Mouse (Mus musculus): ENCODE results near the gene Trmo. TPM values are rescaled to one million over a fixed set of nuclear protein-coding genes. Genes with fewer than 3 reads are reported as not detected.
A peak's percentile ranks its signal among the peaks of the same experiment; 100 is the strongest.

Trmo gene
- polyA plus RNA-seq, 1 experiment from 2014 or later, result 8.2 TPM

DNA sequence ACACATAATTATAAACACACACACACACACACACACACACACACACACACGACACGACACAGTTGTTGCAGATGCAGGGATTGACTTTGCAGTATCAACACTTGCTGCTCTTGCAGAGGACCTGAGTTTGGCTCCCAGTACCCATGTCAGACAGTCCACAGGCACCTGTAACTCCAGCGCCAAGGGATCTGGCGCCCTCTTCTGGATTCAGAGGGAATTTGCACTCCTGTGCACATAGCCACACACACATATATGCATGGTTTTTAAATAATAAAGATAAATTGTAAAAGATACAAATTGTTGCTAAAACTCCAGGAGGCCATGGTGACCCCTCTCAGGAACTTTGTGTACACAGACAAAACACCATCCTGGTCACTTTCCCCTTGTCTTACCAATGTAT is 20.2 kb downstream of the Trmo start:
- no peak overlapping the region for H3K9ac ChIP-seq
- H3K4me3 ChIP-seq, result no peak overlapping the region
- H3K27me3 ChIP-seq, result peaks cover 10% of the 10 kb centered on the region; the same call in 1 of the 2 replicates
- peaks cover 4% of the 10 kb centered on the region; the same call in 1 of the 2 replicates for H3K9me3 ChIP-seq
- H3K27ac ChIP-seq, result no peak overlapping the region
- H3K36me3 ChIP-seq, result no peaks in the 10 kb centered on the region
- no peak for ATAC-seq (ENCODE audit: insufficient number of reproducible peaks, insufficient read depth, low FRiP score, low TSS enrichment)
- peaks cover 10% of the 10 kb centered on the region for H3K4me1 ChIP-seq
- H3K4me2 ChIP-seq (replicated peaks), result no peak overlapping the region
- WGBS, result 65% methylated on average over 4 of the region's 4 CpGs

DNA sequence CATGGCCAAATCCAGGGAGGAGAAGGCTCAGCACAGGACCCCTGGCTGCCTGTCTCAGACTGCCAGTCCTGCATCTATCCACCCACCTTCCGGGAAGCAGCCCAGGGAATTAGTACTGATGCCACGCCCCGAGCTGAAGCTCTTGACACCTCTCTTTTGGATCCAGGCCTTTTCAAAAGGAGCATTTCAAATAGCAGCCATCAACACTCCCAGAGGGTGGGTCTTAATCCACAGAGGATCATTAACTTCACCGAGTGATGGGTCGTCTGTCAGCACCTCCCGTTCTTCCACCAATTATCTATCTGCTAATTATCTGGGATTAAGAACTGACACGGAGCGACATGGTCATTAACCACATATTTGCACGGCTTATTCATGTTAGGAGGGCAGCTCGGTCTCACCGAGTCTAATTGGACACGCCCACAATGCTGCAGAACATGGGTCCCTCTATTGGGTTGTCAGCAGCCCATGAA is 21.7 kb downstream of the Trmo start:
- WGBS, result 18% methylated on average over 12 of the region's 12 CpGs
- H3K9me3 ChIP-seq, result peaks cover 4% of the 10 kb centered on the region; the same call in 1 of the 2 replicates
- no peak overlapping the region for H3K4me2 ChIP-seq (replicated peaks)
- H3K4me1 ChIP-seq, result peaks cover 10% of the 10 kb centered on the region
- ATAC-seq (ENCODE audit: insufficient number of reproducible peaks, insufficient read depth, low FRiP score, low TSS enrichment), result no peak
- H3K4me3 ChIP-seq, result no peak overlapping the region
- no peak overlapping the region for H3K9ac ChIP-seq
- H3K27ac ChIP-seq, result no peak overlapping the region
- H3K36me3 ChIP-seq, result no peaks in the 10 kb centered on the region
- H3K27me3 ChIP-seq, result peaks cover 10% of the 10 kb centered on the region; the same call in 1 of the 2 replicates

DNA sequence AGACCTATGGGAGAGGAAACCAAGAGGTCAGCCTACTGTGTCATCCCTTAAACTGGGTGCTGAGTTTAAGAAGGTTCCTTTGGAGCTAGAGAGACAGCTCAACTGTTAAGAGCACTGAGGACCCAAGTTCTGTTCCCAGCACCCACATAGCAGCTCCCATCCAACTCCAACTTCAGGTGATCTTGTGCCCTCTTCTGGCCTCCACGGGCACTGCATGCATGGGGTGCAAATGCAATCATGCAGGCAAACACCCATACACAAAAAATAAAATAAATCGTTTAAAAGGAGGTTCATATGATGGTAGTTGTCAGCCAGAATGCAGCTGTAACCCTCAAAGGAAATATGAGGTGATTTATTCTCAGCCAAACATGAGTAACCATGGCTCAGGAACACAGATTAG is 24.9 kb downstream of the Trmo start:
- no peak for ATAC-seq (ENCODE audit: insufficient number of reproducible peaks, insufficient read depth, low FRiP score, low TSS enrichment)
- no peak overlapping the region for H3K9ac ChIP-seq
- peaks cover 5% of the 10 kb centered on the region; the same call in 1 of the 2 replicates for H3K27me3 ChIP-seq
- H3K36me3 ChIP-seq, result no peaks in the 10 kb centered on the region
- WGBS, result 85% methylated on average over 2 of the region's 2 CpGs
- no peak overlapping the region for H3K27ac ChIP-seq
- H3K9me3 ChIP-seq, result peaks cover 4% of the 10 kb centered on the region; the same call in 1 of the 2 replicates
- no peaks in the 10 kb centered on the region for H3K4me1 ChIP-seq
- H3K4me3 ChIP-seq, result no peak overlapping the region
- no peak overlapping the region for H3K4me2 ChIP-seq (replicated peaks)

- no peaks in the 10 kb centered on the region for H3K4me1 ChIP-seq
- H3K27me3 ChIP-seq, result no peaks in the 10 kb centered on the region; the same call in none of the 2 replicates
- H3K27ac ChIP-seq, result no peak overlapping the region
- H3K9me3 ChIP-seq, result 0 out of 2 replicates have a peak, but pooled peaks cover 4% of the 10 kb centered on the region
- H3K36me3 ChIP-seq, result no peaks in the 10 kb centered on the region
- no peak overlapping the region for H3K4me3 ChIP-seq
- H3K9ac ChIP-seq, result no peak overlapping the region
- no peak overlapping the region for H3K4me2 ChIP-seq (replicated peaks)
- ATAC-seq (ENCODE audit: insufficient number of reproducible peaks, insufficient read depth, low FRiP score, low TSS enrichment), result no peak
- WGBS, result 77% methylated on average over 5 of the region's 5 CpGs
Measured at GRCm38 (mm10) chr4:46361258-46361657, 28.0 kb downstream of the Trmo start.

DNA sequence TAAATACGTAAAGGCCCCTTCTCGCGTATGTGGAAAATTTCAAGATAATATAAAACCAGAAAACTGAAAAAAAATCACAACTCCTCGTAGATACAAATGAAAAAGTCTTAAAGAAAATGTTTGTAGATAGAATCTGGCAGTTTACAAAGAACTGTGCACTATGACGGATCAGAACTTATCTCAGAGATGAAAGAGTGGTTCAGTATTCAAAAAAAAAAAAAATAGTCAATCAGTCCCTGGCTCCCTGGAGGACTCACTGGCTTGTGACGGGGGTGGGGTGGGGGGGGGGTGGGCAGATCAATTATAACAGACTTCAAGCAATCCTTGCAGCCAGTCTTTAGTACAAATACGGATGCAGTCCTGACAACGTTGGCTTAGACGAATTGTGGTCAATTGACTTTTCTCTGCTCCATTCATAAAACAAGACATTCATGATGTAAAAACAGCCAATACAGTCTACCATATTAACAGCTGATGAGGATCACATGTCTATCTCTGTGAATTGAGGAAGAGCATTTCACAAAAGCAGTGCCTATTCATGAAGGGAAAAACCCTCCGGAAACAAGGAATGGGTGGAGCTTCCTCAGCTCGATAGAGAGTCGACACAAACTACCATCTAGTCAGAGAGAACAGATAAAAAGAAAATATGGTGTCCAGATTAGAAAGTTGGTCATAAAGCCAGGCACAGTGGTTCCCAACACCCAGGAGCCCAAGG is 29.5 kb downstream of the Trmo start:
- Histone ChIP-seq H3K36me3 (no peaks in the 10 kb centered on the region), H3K9me3 (0 out of 2 replicates have a peak, but pooled peaks cover 4% of the 10 kb centered on the region), H3K27ac (no peak overlapping the region), H3K4me1 (no peaks in the 10 kb centered on the region), H3K4me2 (replicated peaks) (no peak overlapping the region), H3K27me3 (peaks cover 10% of the 10 kb centered on the region), H3K9ac (no peak overlapping the region), H3K4me3 (no peak overlapping the region)
- ATAC-seq (ENCODE audit: insufficient number of reproducible peaks, insufficient read depth, low FRiP score, low TSS enrichment), result no peak
- WGBS, result 78% methylated on average over 12 of the region's 12 CpGs

DNA sequence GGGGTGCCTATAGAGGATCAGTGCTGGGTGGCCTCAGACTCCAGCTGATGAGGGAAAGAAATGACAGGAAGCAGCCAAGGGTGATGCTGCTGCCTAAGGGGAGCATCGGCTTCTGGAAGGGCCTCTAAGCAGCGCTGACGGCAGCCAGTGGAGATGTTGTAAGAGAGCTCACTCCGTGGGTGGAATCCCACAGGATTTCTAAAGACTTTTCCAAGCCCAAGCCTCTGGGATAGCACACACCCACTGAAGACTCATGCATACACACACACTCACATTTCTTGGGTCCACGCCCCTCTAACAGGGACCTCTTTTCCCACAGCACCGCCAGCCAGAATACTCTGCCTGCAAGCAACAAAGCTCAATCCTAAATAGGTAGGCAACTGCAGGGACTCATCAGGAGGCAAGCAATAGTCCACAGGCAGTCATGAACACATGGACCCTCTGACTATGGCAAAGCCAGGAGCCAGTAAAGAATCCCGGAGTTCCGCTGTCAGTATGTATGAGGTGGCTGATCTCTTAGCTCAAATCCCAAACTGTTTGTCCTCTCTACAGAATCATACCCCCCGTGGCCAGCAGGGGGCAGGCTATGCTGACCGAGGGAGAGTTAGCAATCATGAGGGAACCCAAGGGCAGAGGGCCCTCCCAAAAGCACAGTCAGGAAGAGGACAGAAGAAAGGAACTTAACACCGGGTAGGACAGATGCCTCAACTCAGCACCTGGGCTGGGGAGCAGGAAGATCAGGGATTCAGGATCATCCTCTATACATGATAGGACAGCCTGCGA is 32.7 kb downstream of the Trmo start:
- ATAC-seq (ENCODE audit: insufficient number of reproducible peaks, insufficient read depth, low FRiP score, low TSS enrichment), result no peak
- H3K36me3 ChIP-seq, result no peaks in the 10 kb centered on the region
- H3K4me1 ChIP-seq, result 0 out of 2 replicates have a peak, but pooled peaks cover 5% of the 10 kb centered on the region
- no peak overlapping the region for H3K27ac ChIP-seq
- H3K9ac ChIP-seq, result no peak overlapping the region
- H3K4me2 ChIP-seq (replicated peaks), result no peak overlapping the region
- H3K27me3 ChIP-seq, result peaks cover 35% of the 10 kb centered on the region
- no peak overlapping the region for H3K4me3 ChIP-seq
- whole genome bisulfite sequencing, result 47% methylated on average over 12 of the region's 12 CpGs
- H3K9me3 ChIP-seq, result no peaks in the 10 kb centered on the region

GRCm38 (mm10) chr4:46353045-46353444 is 36.2 kb downstream of the Trmo start:
- Histone ChIP-seq H3K27me3 (peaks cover 66% of the 10 kb centered on the region), H3K4me1 (0 out of 2 replicates have a peak, but pooled peaks cover 5% of the 10 kb centered on the region), H3K4me3 (no peak overlapping the region), H3K27ac (0 out of 2 replicates have a peak overlapping the region, but pooled peaks have one; percentile 47), H3K4me2 (replicated peaks) (no peak overlapping the region), H3K9me3 (no peaks in the 10 kb centered on the region), H3K36me3 (no peaks in the 10 kb centered on the region), H3K9ac (no peak overlapping the region)
- no peak for ATAC-seq (ENCODE audit: insufficient number of reproducible peaks, insufficient read depth, low FRiP score, low TSS enrichment)
- 8% methylated on average over 10 of the region's 10 CpGs for WGBS

DNA sequence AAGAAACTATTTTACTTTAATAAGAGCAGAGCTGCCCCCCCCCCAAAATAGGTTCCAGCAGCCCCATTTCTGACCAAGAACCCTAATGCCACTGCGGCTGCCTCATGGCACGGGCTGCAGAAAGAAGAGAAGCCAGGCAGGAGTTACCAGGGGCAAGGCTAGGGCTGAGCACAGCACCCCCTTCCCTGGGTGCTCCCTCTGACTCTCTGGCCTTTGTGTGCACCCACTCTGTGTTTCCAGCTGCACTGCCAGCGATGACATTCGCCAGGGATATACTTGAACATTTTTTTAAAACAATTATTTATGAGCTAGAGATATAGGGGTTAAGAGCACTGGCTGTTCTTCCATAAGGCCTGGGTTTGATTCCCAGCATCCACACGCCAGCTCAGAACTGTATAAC is 39.7 kb downstream of the Trmo start:
- no peak overlapping the region for H3K9ac ChIP-seq
- peaks cover 86% of the 10 kb centered on the region for H3K27me3 ChIP-seq
- no peaks in the 10 kb centered on the region for H3K36me3 ChIP-seq
- no peak for ATAC-seq (ENCODE audit: insufficient number of reproducible peaks, insufficient read depth, low FRiP score, low TSS enrichment)
- WGBS, result 49% methylated on average over 5 of the region's 5 CpGs
- no peak overlapping the region for H3K27ac ChIP-seq
- H3K9me3 ChIP-seq, result no peaks in the 10 kb centered on the region
- no peak overlapping the region for H3K4me3 ChIP-seq
- H3K4me1 ChIP-seq, result peaks cover 6% of the 10 kb centered on the region
- no peak overlapping the region for H3K4me2 ChIP-seq (replicated peaks)

DNA sequence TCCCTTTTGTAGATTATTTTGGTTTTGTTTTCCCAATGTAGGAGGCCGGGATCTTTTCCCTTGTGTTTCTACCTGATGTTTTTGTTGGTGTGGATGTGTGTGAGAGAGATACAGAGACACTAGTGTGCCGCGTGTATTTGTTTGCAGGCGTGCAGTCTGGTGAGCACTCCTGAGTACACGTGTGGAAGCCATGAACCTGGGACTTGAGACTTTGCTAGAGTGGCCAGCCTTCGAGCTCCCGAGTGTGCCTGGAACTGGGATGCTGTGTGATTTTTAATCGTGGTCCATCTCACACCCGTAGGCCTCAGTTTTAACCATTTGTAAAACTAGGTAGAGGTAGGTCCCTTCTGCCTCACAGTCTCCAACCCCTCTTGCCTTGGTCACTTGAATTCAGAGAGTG is 40.3 kb downstream of the Trmo start:
- no peak for ATAC-seq (ENCODE audit: insufficient number of reproducible peaks, insufficient read depth, low FRiP score, low TSS enrichment)
- Histone ChIP-seq H3K27me3 (peaks cover 91% of the 10 kb centered on the region), H3K4me1 (peaks cover 13% of the 10 kb centered on the region), H3K4me2 (replicated peaks) (no peak overlapping the region), H3K27ac (no peak overlapping the region), H3K9me3 (no peaks in the 10 kb centered on the region), H3K9ac (no peak overlapping the region), H3K36me3 (no peaks in the 10 kb centered on the region), H3K4me3 (no peak overlapping the region)
- 20% methylated on average over 9 of the region's 9 CpGs for WGBS

DNA sequence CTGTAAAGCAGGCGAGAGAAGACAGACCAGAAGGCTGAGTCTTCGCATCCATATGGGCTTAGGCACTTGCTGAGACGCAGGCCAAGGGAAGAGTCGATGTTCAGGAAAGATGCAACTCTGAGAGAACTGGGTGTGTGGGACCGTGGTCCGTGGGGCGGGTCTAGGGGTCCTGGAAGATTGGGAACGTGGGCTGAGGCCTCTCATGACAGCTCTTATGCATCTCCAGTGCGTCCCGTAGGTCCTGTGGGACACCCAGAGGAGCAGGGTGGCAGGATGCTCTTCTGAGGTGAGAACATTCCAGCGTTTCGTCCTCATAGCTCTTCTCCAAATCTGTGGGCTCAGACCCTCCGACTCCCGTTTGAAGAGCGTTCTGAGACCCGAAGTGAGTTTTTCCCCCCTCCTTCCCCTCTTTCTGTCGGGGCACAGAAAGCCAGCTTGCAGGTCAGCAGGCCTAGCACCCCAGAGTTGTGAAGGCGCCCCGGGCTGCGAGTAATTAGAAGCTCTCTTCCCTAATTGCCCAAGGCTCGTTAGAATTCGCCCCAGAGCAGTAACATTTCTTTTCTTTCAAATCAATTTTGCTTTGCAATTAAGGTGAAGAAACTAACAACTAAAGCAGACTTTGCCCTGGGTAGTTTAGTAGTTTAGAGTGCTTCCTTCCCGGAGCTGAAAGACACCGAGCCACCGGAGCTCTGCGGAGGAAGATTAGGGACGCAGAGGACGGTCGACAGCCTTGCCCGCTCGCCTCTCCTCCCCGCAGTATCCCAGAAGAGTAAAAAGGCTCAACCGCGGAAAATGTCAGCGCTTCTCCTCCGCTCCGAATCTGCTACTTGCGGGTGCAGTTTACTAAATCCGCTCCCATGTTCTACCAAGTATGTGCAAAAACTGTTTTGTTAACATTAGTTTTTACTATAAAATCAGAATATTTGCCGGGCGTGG is 41.4 kb downstream of the Trmo start:
- Histone ChIP-seq H3K9me3 (no peaks in the 10 kb centered on the region), H3K27me3 (peaks cover 92% of the 10 kb centered on the region), H3K4me1 (peaks cover 15% of the 10 kb centered on the region), H3K4me2 (replicated peaks) (no peak overlapping the region), H3K36me3 (no peaks in the 10 kb centered on the region), H3K9ac (no peak overlapping the region), H3K27ac (no peak overlapping the region), H3K4me3 (no peak overlapping the region)
- ATAC-seq (ENCODE audit: insufficient number of reproducible peaks, insufficient read depth, low FRiP score, low TSS enrichment), result no peak
- 1% methylated on average over 41 of the region's 41 CpGs for WGBS

DNA sequence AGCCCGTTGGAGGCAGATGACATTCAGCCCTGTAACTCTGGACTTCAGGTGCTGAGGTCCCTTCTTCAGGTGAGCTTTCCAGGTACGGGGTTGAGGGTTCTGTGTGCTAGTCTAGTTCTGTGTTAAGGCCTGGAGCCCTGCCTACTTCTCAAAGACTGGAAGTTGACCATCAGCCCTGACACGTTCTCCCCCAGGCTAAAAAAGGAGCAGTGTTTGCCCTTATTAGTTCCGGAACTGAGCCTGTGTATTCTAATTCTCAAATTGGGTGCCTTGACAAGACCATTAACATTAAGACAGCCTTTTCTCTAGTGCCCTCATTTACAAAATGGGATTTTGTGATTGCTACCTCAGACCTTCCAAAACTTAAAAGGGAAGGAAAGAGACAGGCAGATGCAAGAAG is 42.1 kb downstream of the Trmo start:
- Histone ChIP-seq H3K4me2 (replicated peaks) (no peak overlapping the region), H3K27me3 (peaks cover 92% of the 10 kb centered on the region), H3K36me3 (no peaks in the 10 kb centered on the region), H3K4me3 (no peak overlapping the region), H3K27ac (no peak overlapping the region), H3K4me1 (peaks cover 14% of the 10 kb centered on the region), H3K9me3 (no peaks in the 10 kb centered on the region), H3K9ac (no peak overlapping the region)
- ATAC-seq (ENCODE audit: insufficient number of reproducible peaks, insufficient read depth, low FRiP score, low TSS enrichment), result no peak
- WGBS, result 3% methylated on average over 4 of the region's 4 CpGs

Data from embryonic facial prominence, embryonic 12.5 days (tissue).